Mouse (Mus musculus): ENCODE data around the gene Slc22a14. TPM values are rescaled to one million over a fixed set of nuclear protein-coding genes. Genes with fewer than 3 reads are reported as not detected.

Gene Slc22a14
- total RNA-seq, 1 experiment from 2014 or later = not detected

DNA sequence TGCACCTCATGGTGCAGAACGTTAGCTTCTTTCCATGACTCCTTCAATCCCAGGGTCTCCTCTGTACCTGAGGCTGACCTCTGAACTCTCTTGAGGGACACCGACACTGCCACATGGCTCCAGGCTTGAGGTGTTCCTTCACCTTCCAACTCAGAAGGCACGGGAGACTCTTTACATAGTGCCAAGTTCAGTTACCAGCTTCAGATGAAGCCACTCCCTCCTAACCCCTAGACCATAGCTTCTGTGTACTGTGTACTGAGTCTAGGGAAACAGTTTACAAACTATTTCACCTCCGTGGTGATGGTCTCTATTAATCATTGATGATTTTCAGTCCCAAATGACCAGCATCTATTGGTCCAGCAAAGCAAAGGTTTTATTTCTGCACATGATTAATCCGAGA, 163.7 kb downstream of the Slc22a14 start:
- DNase-seq = no peak

DNA sequence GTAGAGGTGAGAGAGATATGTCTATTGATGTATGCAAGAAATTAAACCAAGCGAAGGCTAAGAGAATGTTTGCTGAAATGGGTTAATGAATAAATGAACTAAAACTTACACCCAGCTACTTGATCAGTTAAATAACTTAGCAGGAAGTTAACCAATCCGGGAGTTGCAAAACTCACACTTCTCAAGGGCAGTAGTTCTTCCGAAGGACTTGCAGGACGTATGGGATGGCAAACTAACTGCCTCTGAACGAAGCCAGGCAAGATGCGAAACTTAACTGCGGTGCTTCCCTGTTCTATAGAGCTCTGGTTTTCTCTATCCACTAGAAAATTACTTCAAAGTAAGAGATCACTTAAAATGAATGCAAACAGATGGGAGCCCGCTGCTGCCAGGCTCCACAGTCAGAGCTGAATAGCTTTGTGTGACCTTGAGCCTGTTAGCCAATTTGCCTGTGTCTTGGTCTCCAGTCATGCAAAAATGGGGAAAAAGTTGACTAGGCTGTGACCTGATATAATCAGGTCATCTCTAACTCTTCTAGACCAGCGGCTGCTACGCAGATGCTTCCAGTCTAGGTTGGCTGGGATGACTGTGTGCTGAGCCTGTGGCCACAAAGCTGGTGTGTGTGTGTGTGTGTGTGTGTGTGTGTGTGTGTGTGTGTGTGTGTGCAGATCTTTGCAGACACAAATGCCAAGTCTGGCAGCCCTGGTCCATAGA, 166.0 kb downstream of the Slc22a14 start:
- no peak for DNase-seq

DNA sequence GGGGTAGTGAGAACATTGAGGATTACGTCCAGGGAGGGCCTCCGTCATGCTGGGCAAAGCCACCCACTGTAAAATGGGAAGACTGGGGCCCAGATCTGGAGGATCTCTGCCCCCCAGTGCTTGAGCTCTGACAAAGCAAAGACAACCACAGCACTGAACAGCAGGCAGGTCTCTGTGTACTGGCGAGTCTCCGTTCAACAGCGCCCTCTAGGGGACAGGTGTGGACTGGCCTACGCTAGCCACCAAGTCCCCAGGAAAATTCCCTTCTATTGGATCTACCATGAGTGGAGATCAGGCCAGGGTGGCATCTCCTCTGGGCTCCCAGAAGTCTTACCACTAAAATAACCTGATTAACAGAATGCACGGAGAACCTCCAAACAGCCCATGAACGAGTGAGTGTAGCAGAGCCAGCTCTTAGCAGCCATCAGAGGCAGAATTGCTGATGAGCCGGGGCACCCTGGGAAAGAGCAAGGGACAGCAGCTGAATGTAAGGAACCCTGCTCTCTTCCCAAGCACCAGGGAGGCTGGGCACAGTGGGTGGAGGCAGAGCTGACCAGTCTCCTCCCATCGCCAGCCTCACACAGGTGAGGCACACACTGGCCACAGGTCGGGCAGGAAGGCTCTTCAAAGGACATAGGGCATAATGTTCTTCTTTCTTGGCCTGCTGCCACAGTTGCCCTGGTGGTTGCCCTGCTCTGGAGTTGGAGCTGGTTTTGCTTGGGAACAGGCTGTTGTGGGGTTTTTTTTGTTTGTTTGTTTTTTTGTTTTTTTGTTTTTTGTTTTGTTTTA, 173.0 kb downstream of the Slc22a14 start:
- DNase-seq = peak; percentile 35

DNA sequence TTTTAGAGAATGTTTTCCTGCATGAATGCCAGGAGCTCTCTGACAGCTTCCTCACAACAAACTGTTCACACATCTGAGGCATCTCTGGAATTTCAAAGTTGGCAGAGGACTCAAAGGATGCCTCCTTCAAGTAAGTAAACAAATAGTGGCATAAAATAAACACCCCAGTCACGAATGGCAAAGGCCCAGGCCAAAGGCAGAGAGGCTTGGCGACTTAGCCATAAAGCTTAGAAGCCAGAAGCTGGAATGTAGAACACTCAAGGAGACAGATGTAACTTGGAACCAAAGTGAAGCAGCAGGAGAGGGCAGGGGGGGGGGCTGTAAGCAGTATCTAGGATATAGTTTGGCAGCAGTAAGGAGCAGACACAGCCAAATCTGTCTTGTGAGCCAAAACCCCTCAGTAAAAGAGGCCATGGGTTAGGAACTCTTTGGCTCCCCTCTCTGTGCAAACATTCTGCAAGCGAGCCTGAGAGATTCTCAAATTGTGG, 184.1 kb downstream of the Slc22a14 start:
- no peak for DNase-seq

DNA sequence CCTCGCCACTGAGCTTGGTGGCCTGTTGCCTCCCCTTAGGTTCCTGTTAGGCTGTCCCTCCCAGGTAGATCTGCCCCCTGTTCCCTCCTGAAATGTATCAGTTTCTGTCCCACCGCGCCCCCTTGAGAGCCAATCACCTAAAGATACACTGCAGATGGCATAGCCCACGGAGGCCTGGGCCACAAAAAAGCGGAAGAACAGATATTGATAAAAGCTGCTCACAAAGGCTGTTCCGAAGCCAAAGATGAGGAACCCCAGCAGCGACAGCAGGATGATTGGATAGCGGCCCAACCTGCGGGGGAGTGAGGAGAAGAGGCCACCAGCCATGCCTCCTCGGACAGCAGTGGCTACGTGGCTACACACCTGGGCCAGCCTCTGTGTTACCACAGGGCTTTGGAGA, 186.1 kb downstream of the Slc22a14 start:
- no peak for DNase-seq

DNA sequence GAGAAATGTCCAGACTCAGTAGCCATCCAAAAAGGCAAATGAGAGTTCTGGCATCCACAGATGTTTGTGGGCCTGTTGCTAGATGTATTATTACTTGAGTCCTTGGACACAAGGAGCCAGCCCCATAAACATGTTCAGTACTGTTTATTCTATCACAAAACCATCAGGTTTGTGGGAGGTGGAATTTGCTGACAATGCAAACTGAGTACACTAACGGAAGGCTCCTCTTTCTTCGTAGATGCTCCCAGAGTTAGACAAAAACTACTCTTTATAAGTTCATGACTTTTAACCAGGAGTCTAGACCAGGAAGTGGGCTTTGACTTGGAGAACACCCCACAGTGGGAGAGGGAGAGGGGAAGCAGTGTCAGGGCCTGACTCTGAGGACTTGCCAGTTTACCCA, 197.7 kb downstream of the Slc22a14 start:
- no peak for DNase-seq

DNA sequence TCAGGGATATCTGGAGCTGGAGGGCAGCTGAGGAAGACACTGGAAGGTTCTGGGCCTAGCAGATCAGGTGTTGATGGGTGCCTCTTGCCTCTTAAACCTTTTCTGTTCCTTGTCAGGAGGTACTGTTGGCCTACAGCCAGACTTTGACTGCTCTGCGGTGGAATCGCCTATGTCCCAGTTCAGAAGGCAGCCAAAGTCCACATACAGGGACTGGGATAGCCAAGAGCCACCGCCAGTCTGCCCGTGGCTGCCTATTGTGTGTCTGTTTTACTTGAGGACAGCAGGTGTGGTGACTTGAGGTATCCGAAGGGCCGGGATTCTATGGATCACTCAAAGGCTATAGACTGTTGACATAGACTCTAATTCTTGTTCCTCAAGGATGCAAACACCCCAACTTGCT, 199.8 kb downstream of the Slc22a14 start:
- no peak for DNase-seq

DNA sequence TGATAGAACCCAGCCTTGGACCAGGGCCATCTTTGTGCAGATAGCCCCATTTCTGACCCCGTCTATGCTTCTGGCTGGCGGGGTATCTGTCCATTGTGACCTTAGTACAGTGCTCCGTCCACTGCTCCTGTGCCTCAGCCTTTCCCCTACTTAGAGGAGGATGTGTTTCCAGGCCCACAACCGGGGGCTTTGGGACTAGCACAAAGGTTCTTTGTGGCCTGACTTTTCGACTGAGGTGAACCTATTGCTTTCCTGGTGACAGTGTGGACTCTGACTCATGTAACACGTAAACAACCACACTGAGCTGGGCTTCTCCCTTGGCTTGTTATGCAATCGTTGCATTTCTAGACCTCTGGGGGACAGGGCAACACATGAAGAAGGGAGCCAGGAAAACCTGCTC, 200.6 kb downstream of the Slc22a14 start:
- DNase-seq = no peak

DNA sequence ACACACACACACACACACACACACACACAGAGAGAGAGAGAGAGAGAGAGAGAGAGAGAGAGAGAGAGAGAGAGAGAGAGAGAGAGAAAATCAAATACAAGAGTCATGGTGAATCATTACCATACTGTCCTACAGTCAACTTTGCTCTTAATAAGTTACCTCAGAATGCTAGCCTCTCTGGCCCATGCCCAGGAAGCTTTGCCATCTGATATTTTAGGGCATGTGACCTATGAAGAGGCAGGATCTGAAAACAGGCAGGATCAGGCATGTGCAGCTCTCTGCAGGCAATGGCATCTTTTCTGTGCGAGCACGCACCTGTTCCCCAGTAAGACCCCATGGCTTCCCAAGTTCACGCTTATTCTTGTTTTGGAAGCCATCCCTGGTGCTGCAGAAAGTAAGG, 204.7 kb downstream of the Slc22a14 start:
- no peak for DNase-seq

DNA sequence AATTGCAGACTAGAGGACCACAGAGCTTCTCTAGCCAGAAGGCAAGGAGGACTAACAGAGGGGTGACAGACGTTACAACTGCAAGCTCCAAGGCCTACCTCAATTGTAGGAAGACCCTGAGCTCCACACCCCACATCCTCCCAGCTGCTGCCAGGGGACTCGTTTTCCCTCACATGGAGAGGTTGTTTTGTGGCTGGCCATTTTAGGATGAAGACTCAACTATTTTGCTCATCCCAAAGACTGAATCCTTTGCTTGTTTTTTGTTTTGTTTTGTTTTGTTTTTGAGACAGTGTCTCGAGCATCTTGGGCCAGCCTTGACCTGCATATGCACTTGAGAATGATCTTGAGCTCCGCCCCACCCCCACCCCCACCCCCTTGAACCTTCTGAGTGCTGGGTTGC, 206.5 kb downstream of the Slc22a14 start, which contains the start of gene Gm47289:
Gene Gm47289, plus strand, starts transcription at position 301 of the 400 bp plus-strand sequence.
- no peak for DNase-seq

DNA sequence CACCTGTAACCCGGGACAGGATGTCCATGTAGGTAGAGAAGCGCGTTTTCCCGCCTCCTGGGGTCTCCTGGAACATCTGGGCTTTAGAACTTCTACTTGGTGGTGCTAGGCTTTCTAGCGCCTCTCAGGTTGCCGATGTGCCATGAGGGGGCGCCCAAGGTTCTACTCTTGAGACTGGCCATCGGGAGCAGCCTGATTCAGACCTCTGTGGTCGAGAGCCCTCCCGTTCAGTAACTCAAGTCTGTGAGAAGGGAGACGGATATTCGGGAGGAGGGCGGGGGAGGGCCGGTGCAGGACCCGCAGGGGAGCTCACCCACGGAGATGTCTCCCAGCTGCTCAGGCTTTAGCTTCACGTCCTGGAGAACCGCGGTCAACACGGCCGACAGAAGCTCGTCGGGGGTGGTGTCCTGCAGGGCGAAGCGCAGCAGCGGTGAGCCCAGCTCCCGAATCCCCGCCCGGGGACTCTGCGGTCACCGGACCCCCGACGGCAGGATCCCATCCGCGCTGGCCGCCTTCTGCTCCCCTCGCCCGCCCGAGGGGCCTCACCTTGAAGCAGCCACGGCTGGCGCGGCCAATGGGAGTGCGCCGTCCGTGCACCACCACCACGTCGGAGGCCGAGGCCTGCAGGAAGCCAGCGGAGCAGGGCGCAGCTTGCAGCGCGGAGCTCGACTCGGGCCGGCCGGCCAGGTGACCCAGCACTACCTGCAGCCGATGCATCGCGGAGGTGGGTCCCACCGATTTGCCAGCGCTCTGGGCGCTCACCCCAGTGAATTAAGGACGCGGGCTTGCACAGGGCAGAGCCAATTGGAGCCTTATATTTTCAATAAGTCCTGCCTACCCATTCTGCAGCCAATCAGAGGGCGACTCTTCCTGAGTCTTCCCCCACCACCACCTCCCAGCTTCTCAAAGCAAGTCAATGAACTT, 208.8 kb downstream of the Slc22a14 start, which contains the start of gene Acaa1b:
Gene Acaa1b, minus strand, starts transcription at position 816 of the 924 bp plus-strand sequence.
- DNase-seq = peak; percentile 82

DNA sequence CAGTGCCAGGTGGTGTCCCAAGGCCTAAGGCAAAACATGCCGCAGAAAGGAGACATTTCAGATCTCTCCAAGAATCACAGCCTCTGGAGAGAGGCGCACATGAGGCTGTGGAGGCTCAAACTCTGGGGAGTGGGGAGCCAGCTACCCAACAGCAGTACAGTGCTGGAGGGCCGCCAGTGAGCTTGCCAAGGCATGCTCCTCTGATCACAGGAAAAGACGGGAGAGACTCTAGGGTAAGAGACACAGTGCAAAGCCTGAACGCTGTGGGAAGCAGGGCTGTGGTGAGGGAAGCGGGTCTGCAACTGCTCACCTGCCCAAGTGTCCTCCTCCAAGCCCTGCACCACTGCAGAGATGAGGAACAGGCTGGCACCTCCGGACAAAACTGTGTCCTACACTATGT, 209.5 kb downstream of the Slc22a14 start:
- peak; percentile 24 for DNase-seq

DNA sequence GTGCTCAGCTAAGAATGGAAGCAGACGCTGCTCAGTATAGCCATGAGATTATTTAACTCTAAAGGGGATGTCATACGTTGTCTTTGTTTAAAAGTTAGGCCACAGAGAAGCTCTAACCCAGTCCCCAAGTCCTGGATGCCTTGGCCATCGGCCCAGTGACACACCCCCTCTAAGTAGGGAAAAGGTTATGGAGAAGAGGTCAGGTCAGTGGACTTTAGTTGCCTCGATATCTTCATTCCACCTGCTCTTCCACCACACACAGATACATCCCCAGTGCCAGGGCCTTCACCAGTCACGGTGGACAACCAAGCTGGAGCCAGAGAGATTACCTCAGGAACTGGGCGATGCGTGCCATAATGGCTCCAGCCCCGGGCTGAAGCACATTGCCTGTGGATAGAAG, 209.9 kb downstream of the Slc22a14 start:
- no peak for DNase-seq

DNA sequence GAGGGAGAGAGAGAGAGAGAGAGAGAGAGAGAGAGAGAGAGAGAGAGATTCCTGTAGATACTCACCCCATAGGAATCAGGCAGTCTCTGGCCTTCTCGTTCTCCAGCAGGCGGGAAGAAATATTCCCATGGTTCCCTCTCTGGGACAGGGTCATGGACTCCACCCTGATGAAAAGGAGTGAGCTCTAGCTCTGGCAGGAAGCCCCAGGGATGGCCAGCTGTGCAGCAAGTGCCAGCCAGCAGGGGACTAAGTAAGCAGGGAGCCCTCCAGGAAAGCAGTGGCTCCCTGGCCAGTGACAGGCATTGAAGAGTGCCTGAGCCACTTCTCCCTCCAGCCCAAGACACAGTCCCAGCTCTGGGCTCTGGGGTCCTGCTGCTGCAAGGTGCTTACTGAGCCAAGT, 213.6 kb downstream of the Slc22a14 start:
- no peak for DNase-seq

DNA sequence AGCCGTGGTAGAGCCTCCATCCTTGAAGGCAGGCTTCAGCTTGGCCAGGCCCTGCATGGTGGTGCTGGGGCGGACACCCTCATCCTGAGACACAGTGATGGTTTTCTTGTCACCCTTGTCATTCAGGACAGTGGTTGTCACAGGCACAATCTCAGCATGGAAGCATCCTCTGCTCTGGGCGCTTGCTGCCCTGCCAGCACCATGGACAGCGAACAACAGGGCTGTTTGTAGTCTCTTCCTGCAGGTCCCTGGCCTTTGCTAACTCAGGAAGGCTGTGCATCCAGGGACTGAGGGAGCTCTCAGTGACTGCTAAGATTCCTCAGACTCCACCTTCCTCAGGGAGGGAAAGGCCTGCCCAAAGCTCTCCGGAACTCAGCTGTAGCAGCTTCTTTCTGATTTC, 215.8 kb downstream of the Slc22a14 start:
- peak; percentile 64 for DNase-seq

DNA sequence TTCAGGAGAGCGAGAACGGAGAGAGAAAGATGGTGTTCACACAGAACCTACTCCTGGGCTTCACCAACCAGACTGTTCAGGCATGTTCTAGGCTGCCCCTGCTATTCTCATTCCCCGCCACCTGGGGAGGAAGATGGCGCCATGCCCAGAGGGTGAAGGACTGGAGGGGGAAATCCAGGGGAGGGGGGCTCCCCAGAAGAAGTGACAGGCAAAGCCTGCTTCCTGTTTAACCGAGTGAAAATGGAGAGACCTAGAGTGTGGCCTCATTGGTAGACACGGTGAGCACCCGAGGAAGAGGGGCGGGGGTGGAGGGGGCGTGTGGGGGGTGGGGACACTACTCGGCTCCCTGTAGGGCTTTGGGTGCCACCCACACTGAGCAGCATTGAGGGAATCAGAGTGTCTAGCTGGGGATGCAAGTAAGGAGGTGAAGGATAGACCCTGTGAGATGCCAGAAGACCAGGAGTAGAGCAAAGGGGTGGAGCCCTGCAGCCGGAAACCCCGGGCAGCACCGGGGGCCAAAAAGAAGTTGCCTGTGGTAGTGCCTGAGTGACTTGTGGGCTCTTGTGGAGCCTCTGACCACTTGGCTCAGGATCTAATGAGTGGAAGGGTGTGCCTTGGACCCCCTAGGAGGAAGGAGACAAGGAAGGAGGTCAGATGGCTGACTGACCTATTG, 219.1 kb downstream of the Slc22a14 start:
- DNase-seq = no peak

DNA sequence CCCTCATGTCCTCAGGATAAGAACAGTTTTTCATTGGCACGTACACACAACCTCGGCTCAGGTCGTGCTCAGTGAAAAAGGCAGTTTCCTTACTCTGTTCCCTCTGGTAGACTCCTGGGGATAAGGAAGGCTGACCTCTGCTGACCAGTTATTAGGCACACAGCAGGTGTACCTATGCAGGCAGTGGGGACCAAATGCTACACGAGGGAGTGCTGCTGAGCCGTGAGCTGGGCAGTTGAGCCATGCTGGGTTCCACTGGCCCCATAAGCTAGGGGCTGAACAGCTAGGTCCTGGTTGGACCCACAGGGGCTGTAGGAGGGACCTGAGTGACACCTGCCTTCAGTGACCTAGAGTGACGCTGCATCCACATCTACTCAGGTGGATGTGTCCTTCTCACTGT, 219.7 kb downstream of the Slc22a14 start:
- DNase-seq = no peak

DNA sequence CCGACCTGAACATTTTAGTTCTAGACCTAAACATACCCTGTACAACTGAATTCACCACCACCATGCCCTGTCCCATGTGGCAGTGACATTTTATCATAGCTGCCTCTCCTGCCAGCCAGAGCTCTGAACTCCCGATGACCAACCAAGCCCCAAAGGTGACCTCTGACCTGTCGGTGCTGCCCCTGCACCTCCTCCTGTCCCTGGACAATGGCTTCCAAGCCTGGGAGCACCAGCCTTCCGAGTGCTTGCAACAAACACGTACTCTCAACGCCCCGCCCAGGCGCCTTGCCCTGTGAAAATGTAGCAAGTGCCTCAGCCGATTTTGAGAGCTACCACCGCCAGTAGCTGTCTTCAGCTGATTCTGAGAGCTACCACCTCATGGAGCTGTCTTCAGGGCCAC, 220.2 kb downstream of the Slc22a14 start:
- no peak for DNase-seq

DNA sequence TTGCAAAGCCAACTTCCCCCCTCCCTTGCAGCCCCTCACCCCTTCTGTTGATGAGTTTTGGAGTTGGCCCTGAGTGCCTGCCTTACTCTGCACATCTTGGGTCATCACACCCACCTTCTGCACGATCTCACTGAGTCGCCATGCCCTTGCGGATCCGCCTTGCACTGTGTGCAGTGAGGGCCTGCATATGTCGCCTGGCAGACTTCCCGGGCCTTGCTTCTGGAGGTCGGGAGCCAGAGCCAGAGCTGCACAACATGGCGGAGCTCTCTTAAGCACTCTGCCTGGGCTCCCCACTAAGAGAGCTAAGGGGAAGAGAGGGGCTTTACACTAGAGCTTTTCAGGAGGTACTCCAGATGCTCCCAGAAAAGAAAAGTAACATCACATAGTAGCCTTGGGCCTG, 220.7 kb downstream of the Slc22a14 start:
- peak; percentile 24 for DNase-seq

DNA sequence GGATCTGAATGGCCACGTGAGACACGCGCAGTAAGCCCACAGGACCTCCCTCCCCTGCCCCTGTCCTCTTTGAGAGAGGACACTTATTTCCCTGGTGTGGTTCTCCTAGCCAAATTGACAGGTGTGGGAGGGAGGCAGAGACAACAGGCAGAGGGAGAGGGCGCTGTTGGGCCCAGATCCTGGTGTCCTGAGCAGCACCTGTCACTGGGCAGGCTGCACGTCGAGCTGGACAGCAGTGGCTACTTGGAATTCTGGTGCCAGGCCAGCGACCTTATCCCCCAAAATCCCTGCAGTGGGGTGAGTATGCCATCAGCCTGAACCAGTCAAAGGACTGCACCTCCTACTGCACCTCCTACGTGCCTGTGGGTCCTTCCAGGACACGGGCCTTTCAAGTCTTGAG, 222.0 kb downstream of the Slc22a14 start:
- DNase-seq = no peak

DNA sequence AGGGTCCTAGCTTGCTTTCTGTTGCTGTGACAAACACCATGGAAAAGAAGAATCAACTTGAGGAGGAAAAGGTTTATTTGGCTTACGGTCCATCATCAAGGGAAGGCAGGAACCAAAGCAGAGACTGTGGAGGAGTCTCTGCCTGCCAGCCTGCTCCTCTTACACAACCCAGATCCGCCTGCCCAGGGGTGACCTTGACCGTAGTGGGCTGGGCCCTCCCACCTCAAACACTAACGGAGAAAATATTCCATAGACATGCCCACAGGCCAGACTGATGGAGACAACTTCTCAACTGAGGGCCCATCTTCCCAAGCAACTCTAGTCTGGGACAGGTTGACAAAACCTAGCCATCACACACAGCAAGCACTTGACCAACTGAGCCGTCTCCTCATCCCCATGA, 223.3 kb downstream of the Slc22a14 start:
- DNase-seq = peak; percentile 33

DNA sequence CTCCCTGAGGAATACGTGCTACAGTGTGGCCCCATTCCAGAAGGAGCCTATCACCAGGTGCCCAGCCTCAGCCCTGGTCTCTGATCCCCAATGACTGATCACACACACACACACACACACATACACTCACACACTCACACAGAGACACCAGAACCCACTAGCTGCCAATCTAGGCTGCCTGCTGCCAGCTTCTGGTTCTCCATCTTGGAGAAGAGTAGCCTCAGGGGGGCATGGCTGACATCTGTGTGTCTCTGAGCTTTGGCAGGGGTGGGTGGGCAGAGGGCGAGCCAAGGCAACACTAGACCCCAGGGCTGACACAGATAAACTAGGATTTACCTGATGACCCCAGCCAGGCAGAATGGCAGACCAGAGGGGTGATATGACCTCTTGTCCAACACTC, 226.5 kb downstream of the Slc22a14 start:
- no peak for DNase-seq

All from adrenal gland, postnatal 25 days (tissue).